Mouse (Mus musculus) urinary bladder, postnatal 14 days (tissue): ENCODE data around the gene Myo9a.

Experiments used
- DNase-seq: peaks from one replicate; pipeline ENCODE4 v3.0.0; 2021; ENCODE audit warnings: low spot score

Myo9a gene

GRCm38 (mm10) chr9:59750267-59751065, at the start of gene Myo9a, which contains the start of gene Senp8:
TSS of gene Myo9a (plus strand) at chr9:59750896.
TSS of gene Senp8 (minus strand) at chr9:59750710.
- peak; percentile 99 for DNase-seq

- DNase-seq = no peak
These were observed 49.6 kb upstream of the Myo9a start for GRCm38 (mm10) chr9:59701094-59701493.

GRCm38 (mm10) chr9:59703099-59703498, 47.6 kb upstream of the Myo9a start:
- no peak for DNase-seq

DNA sequence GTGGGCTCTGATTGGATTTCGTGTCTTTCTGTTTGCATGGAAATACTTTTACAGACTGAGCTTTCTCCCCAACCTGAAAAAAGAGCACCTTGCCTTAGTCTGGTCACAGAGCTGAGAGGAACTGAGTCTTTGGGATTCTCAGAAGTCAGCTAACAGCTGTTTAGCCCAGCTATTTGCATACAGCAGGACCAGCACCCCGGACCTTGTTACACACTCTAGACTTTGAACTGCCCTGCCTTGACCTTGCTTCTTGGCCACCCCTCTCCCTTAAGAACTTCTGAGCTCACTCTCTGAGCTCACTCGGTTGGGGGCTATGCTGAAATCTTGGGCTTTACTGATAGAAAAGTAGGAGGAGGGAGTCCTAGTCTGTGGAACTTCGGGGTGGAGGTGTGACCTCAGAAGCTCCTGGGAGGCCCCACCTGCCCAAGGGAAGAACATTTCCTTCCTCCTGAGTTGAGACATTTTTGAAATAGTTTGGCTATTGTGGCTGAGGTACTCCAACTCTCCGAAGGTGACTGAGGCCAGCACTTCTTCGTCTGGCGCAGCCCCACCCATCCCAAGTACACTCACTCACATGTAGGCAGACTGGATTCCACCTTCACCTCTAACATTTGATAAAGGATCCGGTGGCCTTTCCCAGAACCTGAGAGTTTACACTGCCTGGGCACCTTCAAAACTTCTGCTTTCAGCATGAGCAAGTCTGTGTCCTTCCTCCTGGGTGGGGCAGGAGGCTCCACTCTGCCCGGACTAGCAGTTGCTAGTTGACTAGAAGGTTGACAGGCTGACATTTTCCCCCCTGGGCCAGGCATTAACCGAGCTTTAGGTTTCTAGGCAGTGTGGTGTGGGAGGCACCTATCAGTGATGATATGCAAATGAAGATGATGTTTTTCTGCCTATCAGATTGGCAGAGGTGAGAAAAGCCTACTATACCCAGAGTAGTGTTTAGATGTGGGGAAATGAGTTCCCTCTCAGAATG, 43.6 kb upstream of the Myo9a start:
- no peak for DNase-seq

DNA sequence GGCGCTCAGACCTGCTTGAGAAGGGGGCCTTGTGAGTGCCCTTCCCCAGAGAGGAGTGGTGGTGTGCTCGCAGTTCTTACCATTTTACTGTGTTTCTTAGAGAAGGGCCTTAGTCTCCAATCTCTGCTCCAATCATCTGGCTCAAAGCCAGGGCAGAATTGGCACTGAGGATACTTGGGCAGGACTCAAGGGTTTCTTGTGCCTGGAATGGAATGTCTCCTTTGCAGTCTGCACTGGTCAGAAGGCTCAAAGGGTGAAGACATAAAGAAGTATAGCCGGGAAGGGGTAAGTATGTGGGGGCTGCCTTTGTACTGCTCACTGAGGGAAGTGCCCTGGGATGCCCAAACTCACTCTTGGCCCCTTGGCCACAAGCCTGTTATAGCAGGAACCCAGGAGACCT, 41.5 kb upstream of the Myo9a start:
- DNase-seq = peak; percentile 69

DNA sequence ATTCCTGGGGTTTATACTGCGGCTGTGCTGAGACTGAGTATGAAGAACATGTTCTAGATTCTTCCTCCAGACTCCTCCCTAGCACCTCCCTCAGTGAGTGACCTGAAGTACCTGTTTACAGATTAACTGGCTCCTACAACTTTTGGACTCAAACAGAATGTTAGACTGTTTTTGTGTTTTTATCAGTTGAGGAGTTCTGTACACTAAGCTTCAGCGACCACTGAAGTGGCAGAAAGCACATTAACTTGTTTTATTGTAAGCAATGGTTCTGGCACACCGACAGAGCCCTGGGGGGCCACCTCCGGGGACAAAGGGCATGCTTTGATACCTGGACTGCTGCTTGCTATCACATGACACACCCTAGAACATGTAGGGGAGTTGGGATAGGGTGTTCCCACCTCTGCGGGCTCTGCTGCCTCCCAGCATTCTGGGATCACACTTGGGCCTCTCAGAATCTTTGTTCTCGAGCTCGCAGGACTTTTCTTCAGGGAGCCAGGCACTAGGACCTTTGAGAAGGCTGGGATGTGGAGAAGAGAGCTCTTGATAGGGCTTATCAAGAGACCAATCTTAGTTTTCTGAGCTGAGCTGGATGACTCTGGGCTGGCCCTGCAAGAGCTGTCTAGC, 34.3 kb upstream of the Myo9a start:
- DNase-seq = no peak

- no peak for DNase-seq
These were observed 32.5 kb upstream of the Myo9a start for GRCm38 (mm10) chr9:59718237-59718636.

GRCm38 (mm10) chr9:59721144-59721543, 29.6 kb upstream of the Myo9a start:
- DNase-seq = no peak

DNA sequence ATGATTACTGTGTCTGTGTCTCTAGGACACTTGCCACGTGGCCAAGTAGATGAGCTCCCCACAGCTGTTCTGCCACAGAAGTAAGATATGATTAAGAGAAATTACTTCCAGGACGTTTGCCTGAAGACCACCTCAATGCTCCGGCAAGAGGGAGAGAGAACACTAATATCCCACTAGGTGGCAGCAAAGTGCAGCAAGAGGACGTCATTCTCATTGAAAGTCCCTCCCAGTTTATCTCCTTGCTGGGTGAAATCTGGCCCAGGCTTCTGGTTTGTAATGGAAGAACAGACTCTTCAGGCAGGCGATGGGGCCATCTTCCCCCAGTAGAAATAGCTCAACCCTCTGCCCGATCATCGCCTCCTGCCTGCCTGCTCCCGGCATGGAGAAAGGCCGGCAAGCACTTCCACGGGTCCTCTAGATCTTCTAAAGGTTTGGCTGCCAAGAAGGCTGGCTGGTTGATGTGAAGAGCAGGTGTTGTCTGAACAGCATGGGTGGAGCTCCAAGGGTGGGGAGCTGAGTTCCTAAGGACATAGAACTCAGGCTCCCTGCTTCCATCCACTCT, 27.5 kb upstream of the Myo9a start:
- peak; percentile 75 for DNase-seq

DNA sequence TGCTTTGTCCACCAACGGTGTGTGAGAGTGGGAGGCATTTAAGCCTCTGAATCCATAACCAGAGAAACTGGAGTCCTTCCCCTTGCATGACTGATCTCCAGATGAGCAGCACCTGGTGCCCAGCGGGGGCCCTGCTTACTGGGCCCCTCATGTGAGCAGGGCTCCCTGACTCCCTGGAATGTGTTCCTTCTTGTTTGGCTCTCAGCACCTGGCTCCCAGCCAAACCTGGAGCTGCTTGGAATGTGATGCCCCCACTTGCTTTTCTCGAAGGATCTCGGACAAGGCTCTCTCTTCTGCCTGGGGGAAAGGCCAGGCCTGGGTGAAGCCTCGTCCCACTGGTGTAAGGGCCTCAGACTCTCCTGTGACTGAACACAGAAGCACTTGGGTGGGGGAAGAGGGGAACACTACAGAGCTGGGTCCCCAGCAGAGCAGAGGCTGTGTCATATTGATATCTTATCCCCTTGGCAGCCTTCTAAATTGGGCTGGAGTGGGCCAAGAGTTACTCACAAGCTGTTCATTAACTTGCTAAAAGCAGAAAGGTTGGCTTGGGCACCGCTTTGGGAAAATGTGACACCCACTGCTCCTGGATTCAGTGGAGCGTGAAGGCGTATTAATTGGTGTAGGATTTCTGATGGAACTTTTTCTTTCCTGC, 26.8 kb upstream of the Myo9a start:
- DNase-seq = peak; percentile 29

- DNase-seq = no peak
These were observed 25.2 kb upstream of the Myo9a start for GRCm38 (mm10) chr9:59725515-59725914.

- no peak for DNase-seq
These were observed 23.0 kb upstream of the Myo9a start for GRCm38 (mm10) chr9:59727569-59728286.

- DNase-seq = no peak
These were observed 19.6 kb upstream of the Myo9a start for GRCm38 (mm10) chr9:59731136-59731535.

DNA sequence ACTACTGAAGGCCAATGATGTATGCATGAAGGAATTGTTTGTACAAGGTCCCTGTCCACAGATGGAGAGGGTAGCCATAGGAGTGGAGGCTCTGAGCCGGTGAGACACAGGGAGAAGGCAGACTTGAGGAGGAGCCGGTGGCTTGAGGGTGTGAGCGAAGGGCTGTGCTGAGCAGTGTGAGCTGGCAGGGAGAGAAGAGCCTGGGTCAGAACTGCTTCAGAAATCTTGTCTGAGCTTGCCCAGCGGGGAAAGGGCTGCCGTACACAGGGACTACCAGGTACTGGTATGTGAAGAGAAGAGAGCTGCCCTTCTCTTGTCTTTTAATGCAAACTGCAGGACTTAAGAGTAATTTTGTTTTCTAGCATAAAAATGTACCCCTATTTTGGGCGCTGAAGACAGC, 17.6 kb upstream of the Myo9a start:
- peak; percentile 71 for DNase-seq

GRCm38 (mm10) chr9:59735394-59735793, 15.3 kb upstream of the Myo9a start:
- no peak for DNase-seq

DNA sequence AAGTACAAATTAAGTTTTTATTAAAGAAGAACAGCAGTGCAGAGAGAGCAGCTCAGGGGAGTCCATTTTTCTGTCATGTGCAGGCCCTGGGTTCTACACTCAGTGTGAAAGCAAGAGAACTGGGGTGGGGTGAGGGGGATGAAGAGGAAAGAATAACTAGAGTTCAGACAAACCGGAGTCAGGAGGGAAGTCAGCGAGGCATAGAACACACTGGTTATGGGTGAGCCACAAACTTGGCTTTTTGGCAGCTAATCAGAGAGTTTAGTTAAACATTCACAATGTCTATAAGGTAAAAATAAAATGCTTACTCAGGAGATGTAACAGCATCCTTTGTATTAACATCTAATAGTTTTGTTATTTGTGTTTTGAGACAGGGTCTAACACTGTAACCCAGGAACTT, 10.1 kb upstream of the Myo9a start:
- DNase-seq = no peak

DNA sequence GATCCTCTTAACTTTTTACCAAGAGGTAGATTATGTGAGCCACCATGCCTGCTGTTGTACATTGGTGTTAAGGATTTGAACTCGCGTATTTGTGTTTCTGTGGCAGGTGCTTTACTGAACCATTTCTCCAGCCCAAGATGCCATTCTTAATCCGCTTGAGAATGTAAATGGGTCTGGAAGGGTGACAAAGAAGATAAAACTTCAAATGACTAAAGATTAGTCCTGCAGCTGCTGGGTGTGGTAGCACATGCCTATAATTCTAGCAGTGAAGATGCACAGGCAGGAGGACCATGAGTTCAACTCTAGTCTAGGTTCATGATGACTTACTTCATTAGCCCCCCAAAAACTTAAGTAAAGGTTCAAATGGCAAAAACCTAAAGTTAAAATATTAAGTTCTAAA, 6.8 kb upstream of the Myo9a start:
- no peak for DNase-seq

DNA sequence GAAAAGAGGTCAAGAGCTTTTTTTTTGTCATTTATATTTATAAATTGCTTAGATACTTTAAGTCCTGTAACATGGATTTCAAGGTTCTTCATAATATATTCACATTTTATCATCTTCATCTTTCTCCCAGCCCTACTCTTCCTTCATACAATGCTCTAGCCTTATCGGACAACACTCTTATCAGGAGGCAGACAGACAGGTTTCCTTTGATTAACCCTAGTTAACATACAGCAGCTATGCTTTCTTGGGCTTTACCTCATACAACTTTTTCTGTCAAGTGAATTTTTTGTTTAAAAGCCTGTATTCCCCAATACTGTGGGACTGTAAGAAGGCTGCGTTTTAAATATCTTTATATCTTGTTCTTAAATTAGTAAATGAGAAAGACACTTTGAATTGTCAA, 2.3 kb upstream of the Myo9a start:
- DNase-seq = no peak

GRCm38 (mm10) chr9:59748969-59749368, 1.7 kb upstream of the Myo9a start:
- peak; percentile 62 for DNase-seq

DNA sequence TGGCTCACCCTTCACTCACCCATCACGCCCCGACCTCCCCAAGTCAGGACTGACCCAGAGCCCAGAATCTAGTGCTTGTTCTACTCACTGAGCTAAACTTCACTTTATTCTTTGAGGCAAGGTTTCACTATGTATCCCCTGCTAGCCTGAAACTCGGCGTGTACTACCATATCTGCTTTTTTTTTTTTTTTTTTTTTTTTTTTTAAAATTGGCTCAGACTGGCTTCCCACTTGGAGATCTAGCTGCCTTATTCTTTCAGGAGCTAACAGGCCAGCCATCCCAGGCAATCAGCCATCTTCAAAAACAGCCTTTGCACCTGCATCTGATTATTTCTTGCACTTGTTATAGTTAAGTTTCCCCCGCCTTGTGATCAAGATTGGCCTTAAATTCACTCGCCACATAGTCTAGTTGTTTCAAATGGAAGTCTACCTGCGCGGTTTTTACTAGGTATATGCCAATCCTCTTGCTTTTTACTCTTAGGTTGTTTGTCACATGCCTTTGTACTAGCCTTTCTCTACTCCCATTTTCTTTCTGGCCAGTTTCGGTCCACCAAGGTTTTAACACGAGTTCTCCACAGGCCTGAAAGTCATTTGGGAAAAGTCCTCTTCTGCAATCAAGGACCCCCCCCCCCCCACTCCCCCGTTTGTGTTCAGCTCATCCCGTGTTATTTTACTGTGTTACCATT, 973 bp upstream of the Myo9a start:
- DNase-seq = no peak
